Mouse (Mus musculus): ENCODE data around the gene Gm7137. TPM values are rescaled to one million over a fixed set of nuclear protein-coding genes. Genes with fewer than 3 reads are reported as not detected.
"Not testable (repeated sequence)": the region's sequence is repeated elsewhere in the genome, so short reads cannot be mapped to it uniquely, and the experiment has no call there.

The Gm7137 gene
- total RNA-seq, 1 experiment, result not detected

GRCm38 (mm10) chr10:77788621-77789020 lies 621 bp upstream of the Gm7137 start:
- Histone ChIP-seq H3K27ac (ENCODE audit: insufficient read depth, low read depth, low read length, poor library complexity, severe bottlenecking) (no peak overlapping the region), H3K9ac (ENCODE audit: insufficient read depth, low read depth, low read length, poor library complexity, severe bottlenecking) (no peak overlapping the region), H3K4me1 (ENCODE audit: control insufficient read depth in 2 of 2, insufficient read depth in 2 of 2, low read length in 2 of 2, poor library complexity in 1 of 2) (no peaks in the 10 kb centered on the region), H3K36me3 (ENCODE audit: control insufficient read depth, insufficient read depth, low read length, poor library complexity, severe bottlenecking) (no peaks in the 10 kb centered on the region), H3K4me3 (ENCODE audit: insufficient read depth in 1 of 2, low read depth in 1 of 2, low read length in 2 of 2, poor library complexity in 1 of 2, severe bottlenecking in 1 of 2) (no peak overlapping the region), H3K9me3 (ENCODE audit: control insufficient read depth, insufficient read depth, low read depth, low read length) (no peaks in the 10 kb centered on the region)
- in situ Hi-C loops (cut with MboI; ENCODE audit: low sequenced_read_pairs in 2 of 2, unreplicated experiment in 2 of 2), result no loop called here
- DNase-seq (ENCODE audit: low read depth, low spot score), result no peak
- TF ChIP-seq ZC3H11A (IDR thresholded peaks at IDR 0.05; ENCODE audit: borderline replicate concordance, low read depth, low read length) (no peak), CHD2 (IDR thresholded peaks at IDR 0.05; ENCODE audit: low read depth, low read length) (no peak), MAFK (IDR thresholded peaks at IDR 0.05; ENCODE audit: insufficient read depth, low read depth, low read length) (no peak), HCFC1 (IDR thresholded peaks at IDR 0.05; ENCODE audit: borderline replicate concordance, insufficient read depth, low read length) (no peak), ZNF384 (IDR thresholded peaks at IDR 0.05; ENCODE audit: low read depth, low read length) (no peak)

- in situ Hi-C loops (cut with MboI; ENCODE audit: low sequenced_read_pairs in 2 of 2, unreplicated experiment in 2 of 2); H3K4me1 ChIP-seq (ENCODE audit: control insufficient read depth in 2 of 2, insufficient read depth in 2 of 2, low read length in 2 of 2, poor library complexity in 1 of 2); H3K4me3 ChIP-seq (ENCODE audit: insufficient read depth in 1 of 2, low read depth in 1 of 2, low read length in 2 of 2, poor library complexity in 1 of 2, severe bottlenecking in 1 of 2); DNase-seq (ENCODE audit: low read depth, low spot score); H3K9ac ChIP-seq (ENCODE audit: insufficient read depth, low read depth, low read length, poor library complexity, severe bottlenecking); H3K36me3 ChIP-seq (ENCODE audit: control insufficient read depth, insufficient read depth, low read length, poor library complexity, severe bottlenecking); H3K9me3 ChIP-seq (ENCODE audit: control insufficient read depth, insufficient read depth, low read depth, low read length); H3K27ac ChIP-seq (ENCODE audit: insufficient read depth, low read depth, low read length, poor library complexity, severe bottlenecking): not testable (repeated sequence)
Observed at GRCm38 (mm10) chr10:77783396-77783795, 4.6 kb downstream of the Gm7137 start.

- H3K27ac ChIP-seq (ENCODE audit: insufficient read depth, low read depth, low read length, poor library complexity, severe bottlenecking); H3K4me3 ChIP-seq (ENCODE audit: insufficient read depth in 1 of 2, low read depth in 1 of 2, low read length in 2 of 2, poor library complexity in 1 of 2, severe bottlenecking in 1 of 2); H3K36me3 ChIP-seq (ENCODE audit: control insufficient read depth, insufficient read depth, low read length, poor library complexity, severe bottlenecking); DNase-seq (ENCODE audit: low read depth, low spot score); H3K9me3 ChIP-seq (ENCODE audit: control insufficient read depth, insufficient read depth, low read depth, low read length); in situ Hi-C loops (cut with MboI; ENCODE audit: low sequenced_read_pairs in 2 of 2, unreplicated experiment in 2 of 2); H3K9ac ChIP-seq (ENCODE audit: insufficient read depth, low read depth, low read length, poor library complexity, severe bottlenecking); H3K4me1 ChIP-seq (ENCODE audit: control insufficient read depth in 2 of 2, insufficient read depth in 2 of 2, low read length in 2 of 2, poor library complexity in 1 of 2): not testable (repeated sequence)
Observed at GRCm38 (mm10) chr10:77782442-77782841, 5.6 kb downstream of the Gm7137 start, which contains the start of gene Gm3250. Gene Gm3250 (minus strand): TSS chr10:77782542.

- DNase-seq (ENCODE audit: low read depth, low spot score); H3K9me3 ChIP-seq (ENCODE audit: control insufficient read depth, insufficient read depth, low read depth, low read length); H3K27ac ChIP-seq (ENCODE audit: insufficient read depth, low read depth, low read length, poor library complexity, severe bottlenecking); H3K9ac ChIP-seq (ENCODE audit: insufficient read depth, low read depth, low read length, poor library complexity, severe bottlenecking); in situ Hi-C loops (cut with MboI; ENCODE audit: low sequenced_read_pairs in 2 of 2, unreplicated experiment in 2 of 2); H3K4me1 ChIP-seq (ENCODE audit: control insufficient read depth in 2 of 2, insufficient read depth in 2 of 2, low read length in 2 of 2, poor library complexity in 1 of 2); H3K4me3 ChIP-seq (ENCODE audit: insufficient read depth in 1 of 2, low read depth in 1 of 2, low read length in 2 of 2, poor library complexity in 1 of 2, severe bottlenecking in 1 of 2); H3K36me3 ChIP-seq (ENCODE audit: control insufficient read depth, insufficient read depth, low read length, poor library complexity, severe bottlenecking): not testable (repeated sequence)
Observed at GRCm38 (mm10) chr10:77776844-77777243, 11.2 kb downstream of the Gm7137 start, which contains the start of gene Gm7138. Gene Gm7138 (minus strand): TSS chr10:77776944.

GRCm38 (mm10) chr10:77772142-77772541 lies 15.9 kb downstream of the Gm7137 start:
- H3K9ac ChIP-seq (ENCODE audit: insufficient read depth, low read depth, low read length, poor library complexity, severe bottlenecking); H3K36me3 ChIP-seq (ENCODE audit: control insufficient read depth, insufficient read depth, low read length, poor library complexity, severe bottlenecking); DNase-seq (ENCODE audit: low read depth, low spot score); in situ Hi-C loops (cut with MboI; ENCODE audit: low sequenced_read_pairs in 2 of 2, unreplicated experiment in 2 of 2); H3K4me3 ChIP-seq (ENCODE audit: insufficient read depth in 1 of 2, low read depth in 1 of 2, low read length in 2 of 2, poor library complexity in 1 of 2, severe bottlenecking in 1 of 2); H3K9me3 ChIP-seq (ENCODE audit: control insufficient read depth, insufficient read depth, low read depth, low read length); H3K27ac ChIP-seq (ENCODE audit: insufficient read depth, low read depth, low read length, poor library complexity, severe bottlenecking); H3K4me1 ChIP-seq (ENCODE audit: control insufficient read depth in 2 of 2, insufficient read depth in 2 of 2, low read length in 2 of 2, poor library complexity in 1 of 2): not testable (repeated sequence)

GRCm38 (mm10) chr10:77771225-77771624 lies 16.8 kb downstream of the Gm7137 start, which contains the start of gene Gm3238:
Gene Gm3238 (minus strand): TSS chr10:77771325.
- H3K9ac ChIP-seq (ENCODE audit: insufficient read depth, low read depth, low read length, poor library complexity, severe bottlenecking); H3K27ac ChIP-seq (ENCODE audit: insufficient read depth, low read depth, low read length, poor library complexity, severe bottlenecking); in situ Hi-C loops (cut with MboI; ENCODE audit: low sequenced_read_pairs in 2 of 2, unreplicated experiment in 2 of 2); H3K4me1 ChIP-seq (ENCODE audit: control insufficient read depth in 2 of 2, insufficient read depth in 2 of 2, low read length in 2 of 2, poor library complexity in 1 of 2); DNase-seq (ENCODE audit: low read depth, low spot score); H3K9me3 ChIP-seq (ENCODE audit: control insufficient read depth, insufficient read depth, low read depth, low read length); H3K36me3 ChIP-seq (ENCODE audit: control insufficient read depth, insufficient read depth, low read length, poor library complexity, severe bottlenecking); H3K4me3 ChIP-seq (ENCODE audit: insufficient read depth in 1 of 2, low read depth in 1 of 2, low read length in 2 of 2, poor library complexity in 1 of 2, severe bottlenecking in 1 of 2): not testable (repeated sequence)
